Mouse (Mus musculus) liver, embryonic 13.5 days (tissue): ENCODE measurements around the gene Zfp697. TPM values are rescaled to one million over a fixed set of nuclear protein-coding genes. Genes with fewer than 3 reads are reported as not detected.
"Not testable (repeated sequence)": the region's sequence is repeated elsewhere in the genome, so short reads cannot be mapped to it uniquely, and the experiment has no call there.

Experiments used
- ATAC-seq: fragments of 200-750 bp; cut with Nextera tagmentation; 2 replicates; pipeline ENCODE4 v1.8.0; 2017; ENCODE audit warnings: low read depth, mild to moderate bottlenecking, moderate number of reproducible peaks, moderate library complexity
- DNase-seq: peaks from one replicate; pipeline ENCODE4 v3.0.0; 2022
- H3K27ac ChIP-seq: fragments of 300-500 bp; sonication (generic); 2 replicates; pipeline ENCODE4 v1.5.1; 2015; ENCODE audit warnings: moderate library complexity, mild to moderate bottlenecking, inconsistent platforms
- H3K27me3 ChIP-seq: fragments of 300-500 bp; sonication (generic); 2 replicates; pipeline ENCODE4 v1.6.1; 2015; ENCODE audit warnings: mild to moderate bottlenecking, inconsistent platforms
- H3K36me3 ChIP-seq: fragments of 300-500 bp; sonication (generic); 2 replicates; pipeline ENCODE4 v1.6.1; 2015; ENCODE audit warnings: mild to moderate bottlenecking, inconsistent platforms
- H3K4me1 ChIP-seq: fragments of 300-500 bp; sonication (generic); replicated peaks from 2 replicates; pipeline ENCODE4 v1.6.1; 2015; ENCODE audit warnings: inconsistent platforms
- H3K4me2 ChIP-seq: fragments of 300-500 bp; sonication (generic); 2 replicates; pipeline ENCODE4 v1.6.1; 2015; ENCODE audit warnings: inconsistent platforms, mild to moderate bottlenecking, moderate library complexity
- H3K4me3 ChIP-seq: fragments of 300-500 bp; sonication (generic); replicated peaks from 2 replicates; pipeline ENCODE4 v1.5.1; 2015; ENCODE audit warnings: mild to moderate bottlenecking, inconsistent platforms
- H3K9ac ChIP-seq: fragments of 300-500 bp; sonication (generic); 2 replicates; pipeline ENCODE4 v1.6.1; 2015; ENCODE audit warnings: mild to moderate bottlenecking, inconsistent platforms
- H3K9me3 ChIP-seq: fragments of 300-500 bp; sonication (generic); replicated peaks from 2 replicates; pipeline ENCODE4 v1.6.1; 2016; ENCODE audit warnings: inconsistent platforms
- WGBS: fragments of 180-500 bp; shearing (Covaris S2); methylation state at CpG from one replicate; pipeline ENCODE4 v1.1.7; 2015; ENCODE audit not compliant: insufficient replicate concordance; 5-methylcytosine and 5-hydroxymethylcytosine counted together
- polyA plus RNA-seq: library from polyadenylated mRNA; unstranded; fragments of >200 nt; fragmentation: Nextera tagmentation; extraction: Ambion mirVana; gene quantifications from 2 replicates; pipeline ENCODE4 v1.2.1, GENCODE M21; 2015

Zfp697 gene
- polyA plus RNA-seq, 1 experiment from 2014 or later: 2.8 TPM

DNA sequence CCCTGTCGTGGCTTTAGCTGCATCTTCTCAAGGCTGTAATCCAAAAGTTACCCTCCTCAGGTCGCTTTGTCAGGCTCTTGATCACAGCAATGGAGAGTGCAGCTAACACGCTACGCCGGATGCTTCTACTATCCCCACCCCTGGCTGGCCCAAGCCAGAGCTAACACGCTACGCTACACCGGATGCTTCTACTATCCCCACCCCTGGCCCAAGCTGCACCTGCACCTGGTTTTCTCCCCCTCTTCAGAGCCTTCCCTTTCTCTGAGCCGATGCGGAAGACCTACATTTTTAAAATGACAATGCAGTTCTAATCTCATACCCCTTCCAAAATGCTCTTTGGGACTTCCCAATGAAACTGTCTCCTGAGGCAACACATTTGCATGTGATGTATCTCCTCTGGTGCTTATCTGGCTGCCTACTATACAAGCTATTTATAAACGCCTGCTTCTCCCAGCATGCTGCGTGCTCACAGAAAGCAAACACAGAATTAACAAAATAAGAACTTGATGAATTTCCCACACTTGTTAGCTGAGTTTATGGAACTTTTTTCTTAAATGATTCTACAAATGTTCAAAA, 24.4 kb downstream of the Zfp697 start:
- not testable (repeated sequence) for ATAC-seq, H3K9me3 ChIP-seq, DNase-seq, H3K9ac ChIP-seq, H3K4me1 ChIP-seq, H3K36me3 ChIP-seq, H3K4me2 ChIP-seq, H3K27me3 ChIP-seq, H3K27ac ChIP-seq, H3K4me3 ChIP-seq
- 64% methylated on average over 12 of the region's 12 CpGs for WGBS

DNA sequence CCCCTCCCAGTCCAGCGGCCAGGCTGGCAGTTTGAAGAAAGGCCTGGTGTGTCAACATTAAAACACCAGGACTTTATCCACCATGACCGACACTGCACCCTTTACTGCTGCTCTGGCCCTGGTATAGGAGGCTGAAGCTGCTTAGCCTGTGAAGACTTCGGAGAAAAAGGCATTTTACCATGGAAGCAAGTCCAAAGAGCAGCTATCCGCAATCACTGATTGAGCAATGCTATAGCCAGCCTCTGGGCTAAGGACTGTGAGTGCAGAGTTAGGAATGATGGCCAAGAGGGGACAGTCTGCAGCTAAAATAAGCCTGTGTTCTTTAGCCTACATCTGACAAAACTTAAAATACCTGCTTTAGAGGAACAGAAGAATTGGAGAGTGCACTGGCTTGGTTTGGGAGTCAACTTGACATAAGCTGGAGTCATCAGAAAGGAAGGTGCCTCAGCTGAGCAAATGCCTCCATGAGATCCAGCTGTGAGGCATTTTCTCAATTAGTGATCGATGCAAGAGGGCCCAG, 25.1 kb downstream of the Zfp697 start:
- not testable (repeated sequence) for H3K4me3 ChIP-seq, H3K27me3 ChIP-seq, H3K4me1 ChIP-seq, H3K9ac ChIP-seq, DNase-seq, H3K9me3 ChIP-seq, H3K4me2 ChIP-seq, H3K36me3 ChIP-seq, H3K27ac ChIP-seq
- 41% methylated on average over 5 of the region's 5 CpGs for WGBS
- 0 out of 2 replicates have a peak, but pooled peaks have one; percentile 57 for ATAC-seq

DNA sequence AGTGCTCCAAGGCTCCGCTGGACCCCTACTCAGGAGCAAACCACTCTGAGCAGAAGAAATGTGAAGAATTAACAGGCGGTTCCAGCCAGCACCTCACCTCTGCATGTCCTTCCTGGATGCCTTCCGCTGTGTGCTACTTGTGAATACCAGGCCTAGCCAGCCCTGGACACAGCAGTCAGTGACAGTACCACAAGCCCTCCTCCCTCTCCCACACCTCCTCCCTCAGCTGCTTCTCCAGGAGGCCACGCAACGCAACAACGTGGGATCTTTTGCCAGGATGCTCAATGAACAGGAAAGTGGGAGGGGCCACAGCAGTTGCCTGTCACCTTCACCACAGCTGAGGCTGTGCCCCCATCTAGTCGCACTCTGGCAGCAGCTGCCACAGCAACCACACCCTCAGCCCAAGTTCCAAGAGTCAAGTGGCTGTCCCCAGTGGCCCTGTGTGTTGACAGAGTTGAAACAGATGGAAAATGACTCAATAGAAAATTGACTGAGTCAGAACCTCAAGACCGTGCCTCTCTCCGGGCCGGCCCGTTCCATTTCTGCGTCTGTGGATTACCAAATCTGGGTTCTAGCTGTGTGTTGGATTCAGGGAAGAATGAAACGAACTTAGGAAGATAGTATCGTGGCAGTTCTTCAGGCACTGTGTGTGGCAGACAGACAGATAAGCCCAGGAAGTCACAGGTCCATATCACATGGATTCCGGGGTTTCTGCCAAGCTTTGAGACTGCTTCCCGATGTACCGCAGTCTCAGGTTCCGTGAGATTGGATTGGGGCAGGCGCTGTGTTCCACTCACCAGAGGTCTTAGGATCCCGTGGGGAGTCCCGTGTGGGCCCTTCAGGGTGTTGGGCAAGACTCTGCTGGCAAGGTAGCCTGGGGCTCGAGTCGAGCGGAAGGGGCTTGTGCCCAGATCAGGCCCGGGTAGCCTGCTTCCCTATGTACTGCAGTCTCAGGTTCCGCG, 28.6 kb downstream of the Zfp697 start:
- DNase-seq, H3K4me1 ChIP-seq, ATAC-seq, H3K4me3 ChIP-seq, H3K27ac ChIP-seq, H3K9ac ChIP-seq, H3K9me3 ChIP-seq, H3K27me3 ChIP-seq, H3K4me2 ChIP-seq, H3K36me3 ChIP-seq: not testable (repeated sequence)
- WGBS: 75% methylated on average over 16 of the region's 27 CpGs

DNA sequence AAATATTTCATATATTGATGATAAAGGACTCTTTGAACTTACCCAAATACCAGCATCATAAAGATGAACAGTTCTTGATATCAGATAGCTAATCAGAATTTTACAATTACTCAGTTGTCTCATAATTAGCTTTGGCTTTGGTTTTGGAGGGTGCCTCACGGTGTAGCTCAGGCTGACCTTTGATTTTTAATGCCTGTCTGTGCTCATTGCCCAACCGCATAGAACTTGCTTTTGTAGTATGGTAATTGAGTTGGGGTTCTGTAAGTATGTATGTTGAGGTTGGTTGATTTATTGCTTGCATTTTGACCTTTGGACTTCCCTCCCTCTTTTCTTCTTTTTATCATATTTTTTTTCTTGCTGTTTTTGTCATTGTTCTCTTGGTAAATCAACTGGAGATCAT, 31.5 kb downstream of the Zfp697 start:
- Histone ChIP-seq H3K4me2 (no peak overlapping the region), H3K27ac (no peak overlapping the region), H3K9ac (no peak overlapping the region), H3K36me3 (no peaks in the 10 kb centered on the region), H3K4me3 (no peak overlapping the region), H3K9me3 (no peaks in the 10 kb centered on the region), H3K4me1 (peaks cover 23% of the 10 kb centered on the region), H3K27me3 (no peaks in the 10 kb centered on the region)
- ATAC-seq (no peak), DNase-seq (no peak)
- WGBS: 64% methylated on average over 2 of the region's 2 CpGs

DNA sequence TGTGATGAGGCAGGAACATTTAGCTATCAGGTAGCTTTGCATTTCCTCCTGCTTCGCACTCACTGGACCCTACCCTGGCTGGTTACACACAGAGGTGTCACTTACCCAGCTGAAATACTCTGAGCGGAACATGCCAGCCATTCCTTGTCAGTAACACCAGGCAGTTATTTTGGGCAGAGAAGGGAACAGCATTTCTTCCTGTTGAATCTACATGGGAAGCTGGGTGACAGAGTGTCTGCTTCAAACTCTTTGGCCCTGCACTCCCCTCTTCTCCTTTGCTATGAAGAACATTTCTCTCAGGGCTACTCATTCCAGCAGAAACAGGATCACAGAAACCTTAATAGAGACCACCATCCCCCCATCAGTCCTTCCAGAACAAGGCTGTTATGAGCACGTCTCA, 32.0 kb downstream of the Zfp697 start:
- H3K4me3 ChIP-seq: no peak overlapping the region
- H3K36me3 ChIP-seq: no peaks in the 10 kb centered on the region
- no peaks in the 10 kb centered on the region for H3K27me3 ChIP-seq
- H3K27ac ChIP-seq: no peak overlapping the region
- no peak for DNase-seq
- H3K4me2 ChIP-seq: no peak overlapping the region
- no peak overlapping the region for H3K9ac ChIP-seq
- 46% methylated on average over 3 of the region's 3 CpGs for WGBS
- peaks cover 23% of the 10 kb centered on the region for H3K4me1 ChIP-seq
- H3K9me3 ChIP-seq: no peaks in the 10 kb centered on the region
- no peak for ATAC-seq

DNA sequence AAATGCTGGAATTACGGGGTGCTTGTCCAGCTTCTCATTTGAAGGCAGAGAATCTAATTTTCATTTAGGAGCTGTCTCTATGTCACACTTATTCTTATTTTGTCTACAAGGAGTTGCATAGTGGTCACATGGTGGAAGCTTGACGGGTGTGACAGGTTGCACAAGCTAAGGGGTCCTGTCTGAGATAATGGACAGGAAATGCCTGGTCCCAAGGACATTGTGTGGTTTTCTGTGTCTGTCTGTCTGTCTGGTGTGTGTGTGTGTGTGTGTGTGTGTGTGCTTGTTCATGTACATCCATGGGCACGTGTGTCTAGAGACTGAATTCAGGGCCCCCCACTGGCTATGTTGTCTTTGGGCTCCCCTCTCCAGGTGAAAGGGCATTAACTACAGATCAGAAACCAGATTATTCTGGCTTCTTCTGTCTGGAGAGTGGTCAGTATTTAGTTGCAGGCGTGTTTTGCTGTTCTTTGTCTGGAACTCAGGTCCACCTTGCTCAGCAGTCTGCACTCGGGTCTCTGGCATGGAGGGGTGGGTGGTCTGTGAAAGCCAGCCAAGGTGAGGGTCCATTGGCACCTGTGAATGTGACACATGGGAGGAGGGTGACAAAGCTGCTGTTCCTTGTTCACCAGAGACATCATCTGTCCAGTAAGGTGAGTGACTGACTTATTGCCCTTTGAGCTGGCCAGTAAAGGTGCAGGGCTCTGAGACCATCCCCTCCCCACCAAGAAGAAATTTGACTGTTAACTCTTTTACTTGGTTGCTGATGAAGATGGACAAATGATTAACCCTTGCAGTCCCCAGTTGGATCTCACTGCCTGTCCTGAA, 34.4 kb downstream of the Zfp697 start:
- no peak overlapping the region for H3K4me2 ChIP-seq
- H3K4me3 ChIP-seq: no peak overlapping the region
- no peak overlapping the region for H3K27ac ChIP-seq
- 32% methylated on average over 5 of the region's 5 CpGs for WGBS
- peaks cover 23% of the 10 kb centered on the region for H3K4me1 ChIP-seq
- H3K27me3 ChIP-seq: no peaks in the 10 kb centered on the region
- no peaks in the 10 kb centered on the region for H3K9me3 ChIP-seq
- no peak for DNase-seq
- ATAC-seq: no peak
- H3K36me3 ChIP-seq: no peaks in the 10 kb centered on the region
- H3K9ac ChIP-seq: no peak overlapping the region

DNA sequence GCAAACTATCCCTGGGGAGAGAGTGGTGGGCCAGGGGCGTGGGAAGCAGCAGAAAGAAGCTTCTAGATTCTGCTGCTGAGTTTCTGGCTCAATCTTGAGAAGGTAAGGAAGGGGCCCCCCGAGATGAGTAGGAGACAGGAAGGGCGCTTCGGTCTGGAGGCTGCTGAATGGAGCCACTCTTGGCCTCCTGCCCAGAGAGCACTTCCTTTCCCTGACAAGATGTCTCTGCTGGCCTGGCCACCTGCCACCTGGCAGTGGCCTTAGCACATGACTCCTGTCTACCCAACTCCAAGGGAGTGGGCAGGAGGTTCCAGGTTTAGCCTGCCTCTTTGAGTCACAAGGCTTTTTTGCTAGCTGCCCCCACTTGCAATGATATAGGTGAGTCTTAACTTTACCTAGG, 35.1 kb downstream of the Zfp697 start:
- no peaks in the 10 kb centered on the region for H3K36me3 ChIP-seq
- H3K9ac ChIP-seq: no peak overlapping the region
- no peak overlapping the region for H3K27ac ChIP-seq
- no peak overlapping the region for H3K4me2 ChIP-seq
- H3K27me3 ChIP-seq: no peaks in the 10 kb centered on the region
- H3K4me3 ChIP-seq: no peak overlapping the region
- no peaks in the 10 kb centered on the region for H3K9me3 ChIP-seq
- DNase-seq (no peak), ATAC-seq (peak; percentile 36; the same call in 1 of the 2 replicates)
- WGBS: 16% methylated on average over 4 of the region's 4 CpGs
- peaks cover 23% of the 10 kb centered on the region for H3K4me1 ChIP-seq

DNA sequence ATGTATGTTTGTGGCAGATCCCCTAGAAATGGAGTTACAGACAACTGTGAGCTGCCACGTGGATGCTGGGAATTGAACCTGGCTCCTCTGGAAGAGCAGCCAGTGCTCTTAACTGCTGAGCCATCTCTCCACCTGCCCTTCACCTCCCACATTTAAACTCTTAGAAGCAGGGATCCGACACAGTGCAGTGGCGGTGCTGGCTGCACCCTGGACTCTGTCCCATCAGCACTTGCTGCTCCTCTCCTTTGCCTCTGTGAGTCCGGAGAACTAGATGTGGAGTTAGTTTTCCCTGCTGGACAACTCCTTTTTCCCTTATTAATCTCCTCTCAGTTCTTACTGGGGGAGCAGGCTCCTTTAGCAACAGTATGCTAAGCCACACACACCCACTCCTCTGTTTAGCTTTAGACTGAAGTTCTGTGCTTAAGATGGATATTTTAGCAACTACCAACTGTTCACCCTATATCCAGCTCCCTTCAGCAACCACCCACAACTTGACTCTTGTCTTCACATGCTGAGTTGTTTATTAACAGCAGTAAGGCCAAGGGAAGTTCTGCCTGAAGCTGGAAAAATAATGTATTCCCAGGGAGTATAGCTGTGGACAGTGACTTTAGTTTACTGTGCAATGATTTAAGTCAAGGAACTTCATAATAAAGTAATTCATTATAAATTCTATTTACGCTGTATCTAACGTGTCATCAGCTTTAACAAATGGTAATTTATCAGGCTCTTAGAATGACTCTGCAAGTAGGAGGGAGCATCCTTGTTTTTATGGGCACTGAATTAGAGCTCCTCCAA, 36.9 kb downstream of the Zfp697 start:
- Histone ChIP-seq H3K4me1 (peaks cover 23% of the 10 kb centered on the region), H3K9ac (no peak overlapping the region), H3K27ac (no peak overlapping the region), H3K27me3 (no peaks in the 10 kb centered on the region), H3K36me3 (no peaks in the 10 kb centered on the region), H3K9me3 (no peaks in the 10 kb centered on the region), H3K4me2 (no peak overlapping the region), H3K4me3 (no peak overlapping the region)
- DNase-seq (no peak), ATAC-seq (no peak)
- 62% methylated on average over 6 of the region's 6 CpGs for WGBS

DNA sequence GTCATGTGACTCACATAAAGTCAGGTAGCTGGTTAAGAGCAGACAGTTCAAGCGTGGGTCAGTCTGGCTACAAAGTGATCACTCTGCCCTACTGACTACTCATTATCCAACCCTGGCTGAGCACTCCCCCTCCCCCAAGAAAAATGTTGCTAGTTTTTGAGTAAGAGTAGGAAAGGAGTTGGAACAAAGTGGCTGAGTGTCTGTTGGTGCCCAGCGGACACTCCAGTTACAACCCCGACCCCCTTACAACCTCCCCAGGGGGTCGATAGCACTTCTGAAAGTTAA, 37.5 kb downstream of the Zfp697 start:
- H3K4me3 ChIP-seq: no peak overlapping the region
- DNase-seq: no peak
- WGBS: 59% methylated on average over 4 of the region's 4 CpGs
- peaks cover 23% of the 10 kb centered on the region for H3K4me1 ChIP-seq
- H3K27ac ChIP-seq: no peak overlapping the region
- no peak overlapping the region for H3K9ac ChIP-seq
- no peaks in the 10 kb centered on the region for H3K27me3 ChIP-seq
- H3K9me3 ChIP-seq: no peaks in the 10 kb centered on the region
- H3K4me2 ChIP-seq: no peak overlapping the region
- H3K36me3 ChIP-seq: no peaks in the 10 kb centered on the region
- ATAC-seq: no peak

DNA sequence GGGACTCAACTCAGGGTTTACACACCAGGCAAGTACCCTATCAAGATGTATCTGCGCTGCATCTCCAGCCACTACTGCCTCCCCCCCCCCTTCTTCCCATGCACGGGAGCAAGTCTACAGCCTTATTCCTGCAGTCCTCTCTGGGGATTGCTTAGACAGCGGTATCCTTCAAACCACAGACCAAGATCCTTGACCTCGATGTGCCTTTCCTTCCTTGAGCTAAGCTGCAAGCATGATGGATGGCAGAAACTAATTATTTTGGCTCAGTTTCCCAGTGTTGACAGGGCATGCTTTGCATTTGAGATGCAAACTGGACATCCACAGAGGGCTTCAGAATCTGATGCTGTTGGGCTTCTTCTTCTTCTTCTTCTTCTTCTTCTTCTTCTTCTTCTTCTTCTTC, 40.7 kb downstream of the Zfp697 start:
- no peak overlapping the region for H3K27ac ChIP-seq
- no peaks in the 10 kb centered on the region for H3K36me3 ChIP-seq
- WGBS: 50% methylated on average over 4 of the region's 4 CpGs
- ATAC-seq (no peak), DNase-seq (no peak)
- H3K4me1 ChIP-seq: peaks cover 22% of the 10 kb centered on the region
- no peak overlapping the region for H3K4me3 ChIP-seq
- no peak overlapping the region for H3K4me2 ChIP-seq
- no peak overlapping the region for H3K9ac ChIP-seq
- peaks cover 24% of the 10 kb centered on the region for H3K27me3 ChIP-seq
- H3K9me3 ChIP-seq: no peaks in the 10 kb centered on the region

DNA sequence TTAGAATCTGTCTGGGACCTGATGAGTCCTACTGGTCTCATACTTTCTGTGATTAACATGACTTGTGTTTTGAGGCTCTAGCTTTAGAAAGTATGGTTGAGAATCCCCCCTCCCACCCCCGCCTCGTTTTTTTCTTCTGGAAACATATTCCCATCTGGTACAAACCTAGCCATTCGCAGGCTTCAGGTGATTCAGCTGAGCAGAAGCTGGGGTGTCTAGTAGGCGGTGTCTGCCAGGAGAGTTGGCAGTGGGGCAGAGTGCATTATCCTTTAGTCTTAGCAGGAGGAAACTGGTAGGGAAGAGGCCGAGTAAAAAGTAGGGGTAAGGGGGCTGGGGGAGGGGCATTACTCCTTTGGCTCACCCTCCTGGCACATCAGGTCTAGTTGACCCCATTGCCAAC, 44.5 kb downstream of the Zfp697 start:
- no peaks in the 10 kb centered on the region for H3K9me3 ChIP-seq
- 42% methylated on average over 5 of the region's 5 CpGs for WGBS
- H3K4me1 ChIP-seq: peaks cover 30% of the 10 kb centered on the region
- H3K9ac ChIP-seq: no peak overlapping the region
- H3K4me2 ChIP-seq: peak overlapping the region; percentile 78
- DNase-seq: no peak
- H3K36me3 ChIP-seq: no peaks in the 10 kb centered on the region
- H3K4me3 ChIP-seq: peak overlapping the region; percentile 62; the same call in 1 of the 2 replicates
- no peak for ATAC-seq
- no peak overlapping the region for H3K27ac ChIP-seq
- H3K27me3 ChIP-seq: peaks cover 50% of the 10 kb centered on the region
